8 mouse cellular contexts compared by ENCODE assay signal in genomic region chr3:67572918-67573317, GRCm38 (mm10). TPM values are rescaled to one million over a fixed set of nuclear protein-coding genes. Genes with fewer than 3 reads are reported as not detected.
DNase-seq lines count a peak whose midpoint lies in the region; ATAC-seq lines count a peak whose summit lies in the region.

No protein-coding gene starts in this region.

- WGBS in limb, embryonic 11.5 days = 62% methylated on average over 4 of the region's 4 CpGs
- whole genome bisulfite sequencing in midbrain, embryonic 13.5 days = 66% methylated on average over 4 of the region's 4 CpGs

- H3K36me3 ChIP-seq in limb, embryonic 11.5 days (ENCODE audit: control insufficient read depth, insufficient read depth, low read length) = no peaks in the 10 kb centered on the region
- H3K36me3 ChIP-seq in midbrain, embryonic 13.5 days = no peaks in the 10 kb centered on the region

- no peaks in the 10 kb centered on the region for H3K4me1 ChIP-seq in limb, embryonic 11.5 days (ENCODE audit: control insufficient read depth, insufficient read depth, low read length)
- H3K4me1 ChIP-seq in midbrain, embryonic 13.5 days (replicated peaks) = peaks cover 10% of the 10 kb centered on the region; the same call in 1 of the 2 replicates

- H3K4me3 ChIP-seq in limb, embryonic 11.5 days (ENCODE audit: low read depth, low read length) = no peak overlapping the region
- no peak overlapping the region for H3K4me3 ChIP-seq in midbrain, embryonic 13.5 days (replicated peaks)

- H3K9ac ChIP-seq in limb, embryonic 11.5 days (ENCODE audit: low read length) = no peak overlapping the region
- no peak overlapping the region for H3K9ac ChIP-seq in midbrain, embryonic 13.5 days (replicated peaks)

- H3K9me3 ChIP-seq in limb, embryonic 11.5 days (ENCODE audit: control insufficient read depth, low read length) = no peaks in the 10 kb centered on the region
- no peaks in the 10 kb centered on the region for H3K9me3 ChIP-seq in midbrain, embryonic 13.5 days

- H3K27ac ChIP-seq in limb, embryonic 11.5 days (replicated peaks; ENCODE audit: low read depth, low read length) = no peak overlapping the region
- H3K27ac ChIP-seq in midbrain, embryonic 13.5 days = no peak overlapping the region

- no peaks in the 10 kb centered on the region for H3K27me3 ChIP-seq in limb, embryonic 11.5 days (ENCODE audit: control insufficient read depth, insufficient read depth, low read length)
- H3K27me3 ChIP-seq in midbrain, embryonic 13.5 days = peaks cover 35% of the 10 kb centered on the region

- peak; percentile 18 for DNase-seq in cerebellum, adult 9-10 months
- DNase-seq in cerebellum, adult 9-11 months = no peak
- peak; percentile 67 for DNase-seq in A20 (ENCODE audit: low read depth, low spot score)
- peak; percentile 26 for DNase-seq in c-Kit-positive CD71-negative TER-119-negative erythroid progenitor cells, embryonic 14.5 days (ENCODE audit: low read depth)
- peak; percentile 39 for DNase-seq in limb, embryonic 11.5 days (ENCODE audit: low spot score)
- DNase-seq in ovary, postnatal 36 days (ENCODE audit: low spot score) = no peak

- H3K4me2 ChIP-seq in limb, embryonic 11.5 days (ENCODE audit: low read depth, severe bottlenecking) = no peak overlapping the region
- H3K4me2 ChIP-seq in midbrain, embryonic 13.5 days (replicated peaks) = no peak overlapping the region

- peak; percentile 37 for ATAC-seq in granulocyte monocyte progenitor cell, adult 5-6 weeks (replicated peaks; ENCODE audit: poor library complexity, severe bottlenecking)
- no peak for ATAC-seq in limb, embryonic 11.5 days (ENCODE audit: insufficient number of reproducible peaks, low FRiP score, low TSS enrichment, low read depth)
- ATAC-seq in midbrain, embryonic 13.5 days = peak; percentile 53

RNA-seq across cellular contexts. Expression of gene Mfsd1, which starts 9.6 kb away (rescaled TPM):
- total RNA-seq in granulocyte monocyte progenitor cell, adult 5-6 weeks (2014; fragmentation: Nextera tagmentation) = 41.5 and 51.5 TPM in 2 replicates
- total RNA-seq in granulocyte monocyte progenitor cell, adult 5-6 weeks (2017) = 167 and 180 TPM in 2 replicates
- polyA plus RNA-seq in limb, embryonic 11.5 days (2014; fragmentation: Nextera tagmentation; extraction: Ambion mirVana) = 62.6 and 63.1 TPM in 2 replicates
- polyA plus RNA-seq in midbrain, embryonic 13.5 days (2015; fragmentation: Nextera tagmentation; extraction: Ambion mirVana) = 40.1 and 41.2 TPM in 2 replicates

RNA-seq across cellular contexts. Expression of gene Rarres1, which starts 57.6 kb away (rescaled TPM):
- total RNA-seq in granulocyte monocyte progenitor cell, adult 5-6 weeks (2014; fragmentation: Nextera tagmentation) = not detected in 2 replicates
- total RNA-seq in granulocyte monocyte progenitor cell, adult 5-6 weeks (2017) = 0.15 and 0.26 TPM in 2 replicates
- 9.8 TPM in 2 replicates for polyA plus RNA-seq in limb, embryonic 11.5 days (2014; fragmentation: Nextera tagmentation; extraction: Ambion mirVana)
- polyA plus RNA-seq in midbrain, embryonic 13.5 days (2015; fragmentation: Nextera tagmentation; extraction: Ambion mirVana) = 0.94 and 1.4 TPM in 2 replicates

Comparison
In these comparisons a context has a peak if more than half of its experiments do, and no peak if none do; other contexts are left out.
1. DNase-seq: peak in cerebellum, adult 9-10 months (single experiment), A20 (single experiment), c-Kit-positive CD71-negative TER-119-negative erythroid progenitor cells, embryonic 14.5 days (single experiment) and limb, embryonic 11.5 days (single experiment); none in cerebellum, adult 9-11 months (single experiment) and ovary, postnatal 36 days (single experiment).